Mouse (Mus musculus) megakaryocyte-erythroid progenitor cell, adult 5-6 weeks (primary cell): Measurements from ENCODE around the gene Hdac9. TPM values are rescaled to one million over a fixed set of nuclear protein-coding genes. Genes with fewer than 3 reads are reported as not detected.
"Not testable (repeated sequence)": the region's sequence is repeated elsewhere in the genome, so short reads cannot be mapped to it uniquely, and the experiment has no call there.

Experiments
- ATAC-seq: replicated peaks from 2 replicates; pipeline ENCODE4 v1.8.0; 2016; ENCODE audit warnings: mild to moderate bottlenecking, inconsistent platforms; ENCODE audit not compliant: severe bottlenecking, poor library complexity, low FRiP score, low TSS enrichment
- total RNA-seq, 2 experiments: library from RNA; stranded (forward) in 1 of 2; stranded (reverse) in 1 of 2; fragments of 200-1000, 215-1000 nt in 1 of 2; fragments of >200 nt in 1 of 2; fragmentation: Nextera tagmentation in 1 of 2; gene quantifications; 2 replicates each; pipeline ENCODE4 v1.2.3; 2014 to 2017

Hdac9 gene
- total RNA-seq, 2 experiments from 2014 or later, result 0.46 to 2.1 TPM

- not testable (repeated sequence) for ATAC-seq
Measured at GRCm38 (mm10) chr12:34444724-34445123, 472.2 kb downstream of the Hdac9 start.

GRCm38 (mm10) chr12:34440930-34441329 is 476.0 kb downstream of the Hdac9 start:
- no peak for ATAC-seq

- ATAC-seq, result no peak
Measured at GRCm38 (mm10) chr12:34432919-34433318, 484.0 kb downstream of the Hdac9 start.

GRCm38 (mm10) chr12:34432461-34432860 is 484.4 kb downstream of the Hdac9 start:
- ATAC-seq, result no peak

GRCm38 (mm10) chr12:34431832-34432231 is 485.1 kb downstream of the Hdac9 start:
- ATAC-seq, result no peak

- ATAC-seq, result no peak
Measured at GRCm38 (mm10) chr12:34425468-34425867, 491.4 kb downstream of the Hdac9 start.

GRCm38 (mm10) chr12:34408139-34408538 is 508.8 kb downstream of the Hdac9 start:
- ATAC-seq, result no peak

- ATAC-seq, result no peak
Measured at GRCm38 (mm10) chr12:34407143-34407542, 509.8 kb downstream of the Hdac9 start.

- no peak for ATAC-seq
Measured at GRCm38 (mm10) chr12:34402065-34402464, 514.8 kb downstream of the Hdac9 start.

- no peak for ATAC-seq
Measured at GRCm38 (mm10) chr12:34398611-34399010, 518.3 kb downstream of the Hdac9 start.

- ATAC-seq, result no peak
Measured at GRCm38 (mm10) chr12:34394342-34394741, 522.6 kb downstream of the Hdac9 start.

GRCm38 (mm10) chr12:34379681-34380080 is 537.2 kb downstream of the Hdac9 start:
- no peak for ATAC-seq

GRCm38 (mm10) chr12:34378637-34379036 is 538.3 kb downstream of the Hdac9 start:
- no peak for ATAC-seq

- no peak for ATAC-seq
Measured at GRCm38 (mm10) chr12:34351906-34352305, 565.0 kb downstream of the Hdac9 start.

GRCm38 (mm10) chr12:34347529-34347928 is 569.4 kb downstream of the Hdac9 start:
- ATAC-seq, result no peak

GRCm38 (mm10) chr12:34342761-34343160 is 574.1 kb downstream of the Hdac9 start:
- no peak for ATAC-seq

- ATAC-seq, result no peak
Measured at GRCm38 (mm10) chr12:34338886-34339285, 578.0 kb downstream of the Hdac9 start.

- no peak for ATAC-seq
Measured at GRCm38 (mm10) chr12:34334455-34335084, 582.3 kb downstream of the Hdac9 start.

- ATAC-seq, result no peak
Measured at GRCm38 (mm10) chr12:34332884-34333283, 584.0 kb downstream of the Hdac9 start.

- no peak for ATAC-seq
Measured at GRCm38 (mm10) chr12:34327111-34327510, 589.8 kb downstream of the Hdac9 start.

- ATAC-seq, result no peak
Measured at GRCm38 (mm10) chr12:34312113-34312719, 604.7 kb downstream of the Hdac9 start.
